Mouse (Mus musculus) kidney, postnatal 36 days (tissue): ENCODE data around the gene Zzz3.

Source experiments
- DNase-seq, 2 experiments: peaks; one replicate each; pipeline ENCODE4 v3.0.0; 2021 to 2022; ENCODE audit warnings: mixed read lengths in 2 of 2

Gene Zzz3

DNA sequence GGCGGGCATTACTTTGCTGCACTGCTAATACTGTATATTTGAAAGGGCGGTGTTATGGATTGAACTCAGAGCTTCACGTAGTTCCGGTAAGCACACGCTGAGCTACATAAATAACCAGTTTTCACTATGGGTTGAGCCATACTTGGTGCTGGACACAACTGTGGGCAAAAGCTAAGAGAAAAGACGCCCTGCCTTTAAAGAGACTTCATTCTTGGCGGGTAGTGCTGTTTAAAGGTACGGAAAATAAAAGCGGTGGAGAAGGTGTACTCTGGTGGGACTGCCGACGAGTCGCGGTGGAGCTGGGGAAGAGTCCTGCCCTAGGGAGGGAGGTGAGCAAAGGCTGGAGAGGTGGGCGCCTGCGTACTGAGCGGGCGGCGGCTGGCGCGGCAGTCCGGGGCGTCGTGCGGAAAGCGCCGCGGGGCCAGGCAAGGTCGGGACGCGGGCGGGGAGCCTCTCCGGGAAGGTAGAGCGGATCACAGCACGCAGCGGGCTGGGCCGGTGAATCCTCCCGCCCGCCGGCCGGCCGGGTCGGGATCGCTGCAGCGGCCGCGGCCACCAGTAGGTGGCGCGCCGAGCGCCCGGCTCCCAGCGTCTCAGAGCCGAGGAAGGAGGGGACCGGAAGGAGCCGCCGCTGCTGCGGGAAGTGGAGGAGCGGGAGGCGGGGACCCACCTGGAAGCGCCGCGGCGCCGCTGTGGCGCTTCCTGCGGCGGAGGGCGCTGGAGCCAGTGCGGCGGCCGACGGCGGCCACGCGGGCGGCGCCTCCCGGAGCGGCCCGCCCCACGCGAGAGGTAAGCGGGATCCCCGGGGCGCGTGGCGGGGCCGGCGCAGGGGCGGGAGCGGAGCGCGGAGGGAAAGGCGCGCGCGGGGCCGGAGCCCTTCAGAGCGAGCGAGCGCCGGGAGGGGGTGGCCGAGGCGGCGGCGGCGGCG, at the start of gene Zzz3:
Gene Zzz3, plus strand, starts transcription at position 124 of the 928 bp plus-strand sequence.
- DNase-seq: peak; percentile 94 to 95

DNA sequence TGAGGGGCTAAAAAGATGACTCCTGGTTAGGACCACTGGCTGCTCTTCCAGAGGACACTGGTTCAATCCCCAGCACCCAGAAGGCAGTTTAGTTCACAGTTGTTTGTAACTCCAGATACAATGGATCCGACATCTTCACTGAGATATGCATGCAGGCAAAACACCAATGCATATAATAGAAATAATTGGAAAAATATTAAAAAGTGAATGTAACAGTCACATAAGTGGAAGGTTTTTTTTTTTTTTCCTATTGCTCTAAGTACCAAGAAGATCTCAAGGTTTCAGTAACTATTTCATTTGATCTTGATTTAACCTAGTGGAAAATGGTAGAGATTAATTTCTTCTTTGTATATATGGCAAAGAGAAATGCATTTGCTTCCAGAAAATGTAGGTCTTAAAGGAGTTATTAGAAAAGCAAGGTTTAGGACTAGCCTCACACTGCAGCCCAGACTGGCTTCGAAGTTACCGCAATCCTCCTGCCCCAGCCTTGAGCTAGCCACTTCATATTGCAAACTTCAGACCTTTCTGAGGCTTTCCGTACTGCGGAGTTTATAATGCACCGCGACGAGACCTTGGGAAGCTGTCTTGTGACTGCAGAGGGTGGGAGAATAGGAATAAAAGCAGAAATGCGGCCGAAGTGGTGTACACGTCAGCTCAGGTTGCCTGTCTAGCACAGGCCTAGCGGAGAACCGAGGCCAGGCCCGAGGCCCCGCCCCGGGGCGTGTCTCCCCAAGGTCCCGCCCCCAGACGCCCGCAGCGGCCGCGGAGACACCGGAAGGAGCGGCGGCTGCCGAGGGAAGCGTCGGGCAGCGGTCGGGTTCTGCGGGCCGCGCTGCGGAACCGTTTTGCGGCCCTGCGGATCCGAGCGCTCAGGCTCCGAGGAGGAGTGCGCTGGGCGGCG, 49.3 kb upstream of the Zzz3 start, which contains the start of gene Usp33:
Gene Usp33, plus strand, starts transcription at position 747 of the 901 bp plus-strand sequence.
- DNase-seq: peak; percentile 95 to 98

DNA sequence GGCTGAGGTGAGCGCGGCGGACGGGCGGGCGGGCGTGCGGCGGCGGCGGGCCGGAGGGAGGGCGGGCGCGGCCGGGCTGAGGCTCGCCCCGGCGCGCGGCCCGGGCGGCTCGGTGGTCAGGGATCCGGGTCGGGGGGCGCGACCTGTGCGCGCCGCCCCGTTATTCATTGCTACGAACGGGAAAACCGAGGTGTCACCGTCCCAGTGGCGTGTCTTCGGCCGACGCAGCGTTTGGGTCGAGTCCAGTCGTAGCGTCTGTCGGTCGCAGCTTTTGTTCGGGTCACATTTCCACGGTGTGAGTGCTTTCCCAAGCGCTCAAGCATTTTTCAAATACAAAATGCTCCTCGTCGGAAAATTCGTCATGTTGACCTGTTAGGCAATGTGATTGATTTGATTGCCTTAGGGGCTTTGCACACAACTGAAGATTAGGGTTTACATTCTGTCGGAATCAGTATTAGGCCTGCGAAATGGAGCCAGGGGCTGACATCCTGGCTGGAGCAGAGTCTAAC, 48.6 kb upstream of the Zzz3 start:
- DNase-seq: peak; percentile 28 to 69

DNA sequence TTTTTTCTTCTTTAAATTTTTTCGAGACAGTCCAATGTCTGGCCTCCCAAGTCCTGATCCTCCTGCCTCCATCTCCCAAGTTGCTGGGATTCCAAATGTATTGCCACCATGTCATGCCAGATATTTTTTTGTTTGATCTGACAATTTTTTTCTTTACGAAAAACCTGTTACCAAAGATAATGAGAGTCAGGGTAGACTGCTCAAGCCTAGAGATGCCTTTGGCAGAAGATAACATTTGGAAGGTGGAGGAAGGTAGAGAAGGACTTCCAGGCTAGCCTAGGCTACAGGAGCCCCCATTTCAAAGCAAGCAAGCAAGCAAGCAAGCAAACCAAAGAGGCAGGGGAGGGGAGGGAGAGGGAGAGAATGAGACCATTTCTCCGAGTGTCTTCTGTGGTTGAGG, 48.0 kb upstream of the Zzz3 start:
- DNase-seq: no peak

DNA sequence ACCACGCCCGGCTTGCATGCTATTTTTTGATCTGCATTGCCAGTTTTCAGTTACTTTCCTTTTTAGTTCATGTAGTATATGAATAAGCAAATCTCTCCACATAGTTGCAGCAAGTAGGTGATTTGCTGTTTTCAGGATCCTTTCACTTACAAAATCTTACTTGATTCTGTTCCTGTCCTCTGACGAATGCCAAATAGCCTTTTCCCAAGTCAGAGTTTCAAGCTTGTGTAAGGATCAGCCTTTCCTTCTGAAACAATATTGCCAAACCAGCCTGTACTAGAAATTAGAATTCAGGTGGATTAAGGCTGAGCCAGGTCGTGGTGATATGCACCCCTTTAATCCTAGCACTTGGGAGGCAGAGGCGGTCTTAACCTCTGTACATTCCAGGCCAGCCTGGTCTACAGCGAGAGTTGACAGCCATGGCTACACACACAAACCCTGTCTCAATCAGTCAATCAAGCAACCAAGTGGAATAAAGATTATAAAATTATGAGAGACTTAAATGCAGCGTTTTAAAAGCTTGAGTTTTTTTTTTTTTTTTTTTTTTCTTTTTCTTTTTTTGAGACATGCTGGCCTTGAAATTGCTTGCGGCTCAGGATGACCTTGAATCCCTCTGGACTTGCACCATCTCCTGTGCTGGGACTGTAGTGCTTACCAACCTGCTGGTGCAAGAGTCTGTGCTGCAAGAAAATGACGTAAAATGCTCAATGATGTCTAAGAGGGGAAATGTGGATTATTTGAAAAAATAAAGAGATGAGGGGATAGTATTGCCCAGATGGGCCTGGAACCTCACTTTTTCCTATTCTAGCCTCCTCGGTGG, 47.1 kb upstream of the Zzz3 start:
- DNase-seq: no peak

DNA sequence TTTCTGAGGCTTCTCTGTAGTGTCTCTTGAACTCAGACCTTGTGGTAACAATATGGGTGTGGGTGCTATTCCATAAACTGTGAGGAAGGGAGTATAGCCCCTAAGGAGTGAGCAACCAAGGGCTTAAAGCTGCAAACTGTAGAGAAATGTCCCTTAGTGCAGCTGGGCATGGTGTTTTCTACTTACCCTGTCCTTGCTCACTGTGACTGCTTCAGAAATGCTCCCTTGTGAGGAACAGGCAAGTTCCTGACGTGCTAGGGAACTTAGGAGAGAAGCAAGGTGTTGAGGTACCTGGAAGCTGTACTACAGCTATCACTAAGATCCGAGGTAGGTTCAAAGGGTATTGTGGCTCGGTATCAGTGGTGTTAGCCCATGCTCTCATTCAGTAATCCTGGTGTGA, 44.8 kb upstream of the Zzz3 start:
- DNase-seq: no peak

DNA sequence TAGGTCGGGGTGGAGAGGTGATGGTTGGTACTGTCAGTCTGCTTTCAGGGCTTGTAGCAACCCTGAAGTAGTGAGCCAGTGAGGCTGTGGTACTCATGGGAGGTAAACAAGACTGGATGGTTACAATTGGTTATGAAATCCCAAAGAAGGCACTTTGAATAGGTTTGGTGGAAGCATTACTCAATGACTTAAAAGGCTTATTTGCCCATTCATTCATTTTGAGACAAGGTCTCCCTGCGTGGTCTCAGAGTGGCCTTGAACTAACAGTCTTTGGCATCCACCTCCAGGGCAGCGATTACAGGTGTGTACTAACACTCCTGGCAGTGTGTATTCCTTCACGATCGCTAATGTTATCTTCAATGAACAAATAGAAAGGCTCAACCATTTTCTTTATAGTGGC, 44.3 kb upstream of the Zzz3 start:
- no peak for DNase-seq

DNA sequence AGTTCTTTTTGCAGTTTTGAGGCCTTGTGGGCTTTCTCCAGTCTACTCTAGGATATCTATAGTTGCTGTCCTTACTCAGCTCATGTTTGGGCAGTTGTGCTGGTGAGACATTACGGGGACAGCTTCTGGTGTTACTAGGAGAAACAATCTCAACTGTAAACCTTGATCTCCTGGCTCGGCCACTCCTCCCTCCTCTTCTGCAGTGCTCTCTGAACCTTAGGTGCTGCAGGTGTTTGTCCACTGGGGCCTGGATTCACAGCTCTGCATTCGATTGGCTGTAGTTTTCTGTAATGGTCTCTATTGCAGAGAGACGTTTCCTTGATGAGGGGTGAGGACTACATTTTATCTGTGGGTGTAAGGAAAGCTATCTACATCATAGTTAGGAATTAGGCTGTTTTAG, 43.0 kb upstream of the Zzz3 start:
- peak; percentile 48 to 49 for DNase-seq

DNA sequence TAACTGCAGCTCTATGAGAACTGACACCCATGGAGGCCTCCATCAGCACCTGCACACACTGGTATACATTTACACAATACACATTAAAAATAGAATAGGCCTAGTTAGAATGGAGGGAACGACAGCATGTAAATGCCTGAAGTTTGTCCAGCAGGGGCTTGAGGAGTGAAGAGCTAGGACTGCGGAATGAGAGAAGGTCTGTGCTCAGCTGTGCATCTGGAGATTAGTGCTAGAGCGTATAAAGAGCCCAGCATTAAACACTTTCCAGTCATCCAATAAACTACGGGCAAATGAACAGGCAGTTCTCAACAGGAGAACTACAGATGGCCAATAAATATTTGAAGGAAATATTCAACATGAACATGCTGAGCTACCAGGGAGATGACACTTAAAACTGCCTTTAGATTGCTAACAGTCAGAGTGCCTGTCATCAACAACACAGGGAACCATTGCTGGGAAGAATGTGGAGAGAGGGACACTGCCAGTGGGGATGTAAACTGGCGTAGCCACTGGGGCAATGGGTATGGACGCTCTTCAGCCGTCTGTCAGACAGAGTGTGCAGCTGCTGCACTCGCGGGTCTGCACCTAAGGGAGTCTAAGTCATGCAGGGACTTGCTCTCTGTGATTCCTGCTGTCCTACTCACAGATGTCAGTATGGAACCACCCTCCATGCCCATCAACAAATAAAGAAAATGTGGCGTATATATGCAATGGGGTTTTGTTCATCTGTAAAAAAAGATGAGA, 41.7 kb upstream of the Zzz3 start:
- DNase-seq: no peak

DNA sequence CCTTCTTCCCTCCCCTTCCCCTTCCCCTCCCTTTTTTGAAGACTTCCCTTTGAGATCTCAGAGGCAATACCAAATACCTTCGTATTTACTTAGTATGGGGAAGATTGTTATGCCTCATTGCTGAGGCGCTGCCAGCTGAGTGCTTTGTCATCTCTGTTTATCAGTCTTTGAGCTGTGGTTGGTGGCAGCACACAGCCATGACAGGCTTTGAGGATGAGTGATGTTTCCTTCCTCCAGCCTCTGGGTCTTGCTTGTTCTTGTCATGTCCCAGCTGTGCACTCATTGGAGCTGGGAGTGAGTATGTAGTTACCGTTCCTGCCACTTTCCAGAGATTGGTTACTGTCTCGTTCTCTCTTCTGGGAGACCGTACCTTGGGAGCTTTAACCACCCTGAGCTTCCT, 39.9 kb upstream of the Zzz3 start:
- DNase-seq: peak in 1 of 2 experiments; percentile 36

DNA sequence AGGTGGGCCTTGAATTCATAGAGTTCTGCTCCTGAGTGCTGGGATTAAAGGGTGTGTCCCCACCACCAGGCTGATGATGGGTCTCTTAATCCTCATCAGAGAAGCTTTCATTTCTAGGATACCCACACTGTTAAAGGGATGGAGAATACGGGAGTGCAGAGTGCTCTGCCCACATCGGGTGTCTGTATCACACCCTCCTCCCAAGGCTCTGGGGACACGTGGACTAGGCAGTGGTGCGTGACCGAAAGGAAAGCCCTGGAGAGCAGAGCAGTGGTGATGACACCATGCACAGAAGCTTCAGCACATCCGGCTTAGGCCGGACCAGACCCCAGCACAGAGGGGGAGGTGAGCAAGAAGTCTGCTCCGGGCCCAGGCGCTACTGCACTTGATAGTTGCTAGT, 38.5 kb upstream of the Zzz3 start:
- DNase-seq: peak; percentile 39 to 51

DNA sequence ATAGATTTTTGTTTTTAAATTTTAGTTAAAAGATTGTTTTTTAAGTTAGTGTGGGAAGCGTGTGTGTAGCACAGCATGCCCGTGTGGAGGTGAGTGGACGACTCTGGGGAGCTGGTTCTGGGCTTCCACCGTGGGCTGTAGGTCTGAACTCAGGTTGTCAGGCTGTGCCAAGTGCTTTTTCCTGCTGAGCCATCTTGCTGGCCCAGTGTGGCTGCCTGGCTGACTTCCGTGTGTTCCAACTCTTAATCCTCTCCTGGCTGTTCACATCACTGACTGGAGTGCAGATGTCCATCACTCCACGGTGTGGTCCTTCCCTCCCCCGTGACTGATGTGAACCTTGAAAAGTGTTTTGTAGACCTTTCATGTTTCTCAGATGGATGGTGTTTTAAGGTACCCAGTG, 36.1 kb upstream of the Zzz3 start:
- no peak for DNase-seq

DNA sequence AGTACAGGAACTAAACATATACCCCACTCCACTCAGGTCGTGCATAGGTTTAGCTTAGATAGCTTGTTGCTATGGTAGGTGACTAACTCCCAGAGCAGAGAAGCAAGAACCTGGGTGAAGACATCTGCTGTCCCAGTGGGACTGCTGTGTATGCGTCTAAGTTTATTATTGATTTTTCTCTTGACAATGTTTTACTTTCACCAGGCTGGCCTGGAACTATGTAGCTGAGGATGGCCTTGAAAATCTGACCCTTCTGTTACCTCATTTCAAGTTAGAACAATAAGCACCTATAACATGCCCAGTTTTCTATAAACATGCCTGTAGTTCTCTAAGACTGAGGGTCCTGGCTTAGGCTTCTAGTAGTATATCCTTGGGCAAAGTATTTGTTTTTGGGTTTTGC, 31.1 kb upstream of the Zzz3 start:
- no peak for DNase-seq

DNA sequence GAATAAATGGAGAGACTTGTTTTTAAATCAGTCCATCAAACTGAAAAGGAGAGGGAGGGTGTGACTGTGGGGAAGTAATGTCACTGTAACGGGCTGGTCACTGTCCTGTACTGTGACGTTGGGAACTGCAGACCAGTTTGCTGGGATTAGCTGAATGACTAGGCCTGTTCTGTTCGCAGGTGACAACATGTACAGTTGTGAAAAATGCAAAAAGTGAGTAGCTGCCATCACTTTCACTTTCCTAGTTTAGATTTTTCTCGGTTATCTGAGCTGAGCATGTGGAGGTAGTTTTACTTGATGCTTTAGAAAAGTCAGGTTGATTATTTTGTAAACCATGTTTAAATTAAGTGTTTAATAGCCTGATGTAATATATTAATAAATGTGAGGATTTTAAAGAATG, 19.2 kb upstream of the Zzz3 start:
- DNase-seq: no peak

DNA sequence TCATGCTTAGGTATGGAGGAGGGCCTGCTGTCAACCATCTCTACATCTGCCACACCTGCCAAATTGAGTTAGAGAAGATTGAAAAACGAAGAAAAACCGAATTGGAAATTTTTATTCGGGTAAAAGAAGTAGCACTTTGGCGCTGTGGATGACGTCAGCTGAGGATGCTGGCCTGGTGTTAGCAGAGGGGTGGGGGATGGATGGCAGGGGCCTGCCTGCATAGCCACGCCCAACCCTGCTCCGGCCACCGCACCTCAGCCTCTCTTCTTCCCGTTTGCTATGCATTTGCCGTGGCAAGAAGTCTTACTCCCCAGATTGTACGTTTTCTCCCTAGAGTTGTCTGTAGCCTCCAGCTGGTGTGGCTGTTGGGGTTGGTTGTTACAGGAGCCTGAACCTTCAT, 11.2 kb upstream of the Zzz3 start:
- no peak for DNase-seq

DNA sequence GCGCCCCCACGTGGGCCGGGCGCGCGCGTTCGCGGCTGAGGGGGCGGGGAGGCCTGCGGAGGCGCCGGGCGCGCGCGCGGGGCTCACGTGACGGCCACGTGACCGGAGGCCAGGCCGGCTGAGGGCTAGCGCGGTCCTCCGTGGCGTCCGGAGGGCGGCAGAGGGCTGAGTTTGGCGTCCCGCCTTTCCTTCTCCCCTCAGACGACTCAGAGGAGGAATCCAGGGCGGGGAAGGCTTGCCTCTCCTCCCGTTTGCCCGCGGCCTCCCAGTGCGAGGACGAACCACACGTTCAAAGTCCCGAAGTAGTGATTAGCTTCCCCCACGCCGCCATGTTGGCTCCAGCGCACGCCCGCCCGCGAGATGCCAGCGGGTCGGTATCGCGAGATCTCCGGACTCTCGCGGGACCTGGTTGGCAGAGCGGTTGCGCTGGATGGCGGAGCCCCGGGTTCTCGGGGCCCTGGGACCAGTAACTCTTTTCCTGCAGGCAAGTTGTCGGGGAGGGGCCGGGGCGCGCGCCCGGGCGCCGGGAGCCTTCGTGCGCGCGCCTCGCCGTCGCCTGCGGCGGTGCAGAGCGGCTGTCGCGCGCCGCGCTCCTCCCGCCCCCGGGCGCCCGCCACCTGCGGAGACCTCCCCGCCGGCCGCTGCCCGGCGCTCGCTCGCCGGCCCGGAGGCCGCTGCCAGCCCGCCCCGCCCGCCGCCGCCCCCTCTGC, 1.2 kb downstream of the Zzz3 start:
- peak; percentile 97 to 100 for DNase-seq

DNA sequence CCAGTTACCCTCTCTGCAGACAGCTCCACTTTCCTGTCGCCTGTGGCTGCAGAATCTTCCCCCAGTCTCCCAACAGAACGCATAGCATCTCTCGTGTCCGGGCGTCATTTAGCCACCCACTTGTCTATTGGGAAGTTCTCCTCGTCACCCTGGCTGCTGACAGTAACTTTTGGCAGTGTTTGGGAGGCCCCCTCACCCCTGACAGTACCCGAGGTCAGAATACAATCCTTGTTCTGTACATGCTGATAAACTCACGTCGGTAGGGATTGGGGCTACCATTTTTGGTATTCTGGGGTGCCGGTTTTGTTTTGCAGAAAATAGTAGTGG, 1.7 kb downstream of the Zzz3 start:
- no peak for DNase-seq

DNA sequence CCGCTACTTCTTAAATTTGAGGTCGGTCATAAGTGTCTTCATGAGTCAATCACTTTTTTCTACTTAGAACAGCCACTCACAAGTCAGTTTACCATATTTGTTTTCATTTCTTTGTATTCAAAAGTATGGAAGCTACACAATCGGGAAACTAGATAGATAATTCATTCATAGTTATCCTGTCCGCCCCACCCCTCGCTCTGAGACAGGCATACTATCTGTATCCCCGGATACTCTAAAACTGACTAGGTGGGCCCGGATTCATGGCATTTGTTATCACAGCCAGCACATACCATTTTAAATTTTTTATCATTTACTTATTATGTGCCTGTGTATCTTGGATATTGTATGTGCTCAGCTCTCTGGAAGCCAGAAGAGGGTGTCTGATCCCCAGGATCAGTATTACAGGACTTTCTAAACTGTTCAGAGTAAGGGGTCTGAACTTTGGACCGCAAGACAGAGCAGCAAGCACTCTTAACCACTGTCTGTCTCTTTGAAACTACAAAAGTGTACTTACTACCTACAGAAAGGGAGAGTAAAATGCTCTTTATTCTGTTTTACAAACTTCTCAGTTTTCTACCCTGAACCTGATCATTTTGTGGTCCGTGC, 2.2 kb downstream of the Zzz3 start:
- peak in 1 of 2 experiments; percentile 42 for DNase-seq

DNA sequence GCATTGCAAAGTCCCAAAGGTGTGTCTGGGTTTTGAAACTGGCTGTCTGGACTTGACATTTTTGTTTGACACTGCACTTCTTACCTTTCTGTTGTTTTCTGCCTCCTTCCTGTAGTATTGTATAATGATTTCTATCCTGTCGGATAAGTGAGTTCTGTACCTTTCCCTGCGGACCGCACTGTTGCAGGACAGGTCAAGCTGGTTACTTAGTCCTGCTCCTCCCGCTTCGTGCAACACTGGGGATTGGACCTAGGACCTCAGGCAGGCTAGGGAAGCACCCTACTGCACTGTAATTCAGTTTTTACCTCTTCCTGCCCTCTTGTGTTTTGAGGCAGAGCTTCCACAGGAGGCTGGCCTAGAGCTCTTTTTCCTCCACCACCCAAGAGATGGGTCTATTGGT, 5.2 kb downstream of the Zzz3 start:
- peak; percentile 52 to 53 for DNase-seq

DNA sequence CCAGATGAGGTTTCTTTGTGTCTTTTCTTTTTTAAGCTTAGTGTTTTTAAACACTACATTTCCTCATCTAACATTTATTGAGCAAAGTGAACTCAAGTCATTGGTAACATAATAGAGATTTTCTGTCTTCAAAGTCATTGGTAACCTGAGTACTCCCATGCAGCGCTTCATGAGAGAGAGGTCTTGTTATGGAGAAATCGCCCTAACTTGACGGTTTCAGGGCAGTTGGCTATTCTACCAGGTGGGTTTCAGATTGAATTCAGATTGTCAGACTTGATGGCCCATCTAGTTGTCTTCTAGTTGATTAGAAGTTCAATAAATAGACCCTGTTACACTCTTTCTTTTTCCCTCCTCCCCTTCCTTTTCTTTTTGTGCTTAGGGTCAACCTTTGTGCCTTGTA, 5.6 kb downstream of the Zzz3 start:
- DNase-seq: no peak
